Mouse (Mus musculus): ENCODE measurements around the gene Gm3336. TPM values are rescaled to one million over a fixed set of nuclear protein-coding genes. Genes with fewer than 3 reads are reported as not detected.

Gm3336 gene
- polyA plus RNA-seq, 2 experiments, result 0.04 to 0.11 TPM

- WGBS (ENCODE audit: insufficient replicate concordance), result 48% methylated on average over 7 of the region's 7 CpGs
- H3K4me1 ChIP-seq (replicated peaks; ENCODE audit: control insufficient read depth in 2 of 2, insufficient read depth in 2 of 2, low read length in 1 of 2), result no peaks in the 10 kb centered on the region
- peak; percentile 70 for ATAC-seq (ENCODE audit: insufficient read depth)
- no peak within 1 kb of the TSS for H3K9ac ChIP-seq (replicated peaks)
- H3K27ac ChIP-seq, result peak within 1 kb of the TSS; percentile 5; the same call in 1 of the 2 replicates
- H3K36me3 ChIP-seq (replicated peaks; ENCODE audit: control insufficient read depth, insufficient read depth, low read depth), result no peaks in the 10 kb centered on the region
- TF ChIP-seq CTCF (IDR thresholded peaks at IDR 0.05; ENCODE audit: low read depth) (no peak), EP300 (IDR thresholded peaks at IDR 0.05; ENCODE audit: low read depth) (no peak)
- peak within 1 kb of the TSS; percentile 22; the same call in 1 of the 2 replicates for H3K4me2 ChIP-seq (ENCODE audit: low read depth)
- H3K27me3 ChIP-seq (ENCODE audit: control insufficient read depth, insufficient read depth, low read length), result peaks cover 16% of the 10 kb centered on the region
- H3K9me3 ChIP-seq (ENCODE audit: control insufficient read depth, low read length), result no peaks in the 10 kb centered on the region
- H3K4me3 ChIP-seq (ENCODE audit: insufficient read depth in 1 of 2, low read depth in 2 of 2, low read length in 2 of 2), result 0 out of 4 replicates have a peak within 1 kb of the TSS, but pooled peaks of 1 of the 2 experiments have one; percentile 12
- peak in 1 of 3 experiments; percentile 22 for DNase-seq (ENCODE audit: low read depth in 3 of 3, low spot score in 3 of 3)
Observed at GRCm38 (mm10) chr8:70723486-70724210, 5.3 kb downstream of the Gm3336 start, which contains the start of gene Pde4c. Gene Pde4c, plus strand, starts transcription at chr8:70723720.

GRCm38 (mm10) chr8:70724216-70724615 is 5.9 kb downstream of the Gm3336 start:
- H3K9ac ChIP-seq (replicated peaks), result no peak overlapping the region
- no peak overlapping the region for H3K4me3 ChIP-seq (ENCODE audit: insufficient read depth in 1 of 2, low read depth in 2 of 2, low read length in 2 of 2)
- 57% methylated on average over 12 of the region's 12 CpGs for WGBS (ENCODE audit: insufficient replicate concordance)
- peak overlapping the region; percentile 5; the same call in 1 of the 2 replicates for H3K27ac ChIP-seq
- H3K27me3 ChIP-seq (ENCODE audit: control insufficient read depth, insufficient read depth, low read length), result peaks cover 20% of the 10 kb centered on the region
- DNase-seq (ENCODE audit: low read depth in 3 of 3, low spot score in 3 of 3), result no peak
- H3K4me2 ChIP-seq (ENCODE audit: low read depth), result peak overlapping the region; percentile 16; the same call in 1 of the 2 replicates
- no peaks in the 10 kb centered on the region for H3K9me3 ChIP-seq (ENCODE audit: control insufficient read depth, low read length)
- no peak for ATAC-seq (ENCODE audit: insufficient read depth)
- no peaks in the 10 kb centered on the region for H3K4me1 ChIP-seq (replicated peaks; ENCODE audit: control insufficient read depth in 2 of 2, insufficient read depth in 2 of 2, low read length in 1 of 2)
- no peaks in the 10 kb centered on the region for H3K36me3 ChIP-seq (replicated peaks; ENCODE audit: control insufficient read depth, insufficient read depth, low read depth)
- TF ChIP-seq EP300 (IDR thresholded peaks at IDR 0.05; ENCODE audit: low read depth) (no peak), CTCF (IDR thresholded peaks at IDR 0.05; ENCODE audit: low read depth) (no peak)

- Histone ChIP-seq H3K27ac (no peak overlapping the region), H3K27me3 (ENCODE audit: control insufficient read depth, insufficient read depth, low read length) (peaks cover 32% of the 10 kb centered on the region), H3K9ac (replicated peaks) (no peak overlapping the region), H3K4me2 (ENCODE audit: low read depth) (no peak overlapping the region), H3K36me3 (replicated peaks; ENCODE audit: control insufficient read depth, insufficient read depth, low read depth) (no peaks in the 10 kb centered on the region), H3K4me3 (ENCODE audit: insufficient read depth in 1 of 2, low read depth in 2 of 2, low read length in 2 of 2) (no peak overlapping the region), H3K4me1 (replicated peaks; ENCODE audit: control insufficient read depth in 2 of 2, insufficient read depth in 2 of 2, low read length in 1 of 2) (0 out of 4 replicates have a peak, but pooled peaks cover 0 to 2% of the 10 kb centered on the region in 2 experiments), H3K9me3 (ENCODE audit: control insufficient read depth, low read length) (no peaks in the 10 kb centered on the region)
- DNase-seq (ENCODE audit: low read depth in 3 of 3, low spot score in 3 of 3) (no peak), ATAC-seq (ENCODE audit: insufficient read depth) (no peak)
- no peak for TF ChIP-seq CTCF (IDR thresholded peaks at IDR 0.05; ENCODE audit: low read depth)
- no peak for TF ChIP-seq EP300 (IDR thresholded peaks at IDR 0.05; ENCODE audit: low read depth)
- WGBS (ENCODE audit: insufficient replicate concordance), result 23% methylated on average over 14 of the region's 14 CpGs
Observed at GRCm38 (mm10) chr8:70725792-70726447, 7.6 kb downstream of the Gm3336 start.

- Histone ChIP-seq H3K4me1 (replicated peaks; ENCODE audit: control insufficient read depth in 2 of 2, insufficient read depth in 2 of 2, low read length in 1 of 2) (0 out of 4 replicates have a peak, but pooled peaks cover 0 to 2% of the 10 kb centered on the region in 2 experiments), H3K27ac (no peak overlapping the region), H3K9ac (replicated peaks) (no peak overlapping the region), H3K9me3 (ENCODE audit: control insufficient read depth, low read length) (no peaks in the 10 kb centered on the region), H3K27me3 (ENCODE audit: control insufficient read depth, insufficient read depth, low read length) (peaks cover 32% of the 10 kb centered on the region), H3K4me3 (ENCODE audit: insufficient read depth in 1 of 2, low read depth in 2 of 2, low read length in 2 of 2) (no peak overlapping the region), H3K36me3 (replicated peaks; ENCODE audit: control insufficient read depth, insufficient read depth, low read depth) (no peaks in the 10 kb centered on the region), H3K4me2 (ENCODE audit: low read depth) (no peak overlapping the region)
- DNase-seq (ENCODE audit: low read depth in 3 of 3, low spot score in 3 of 3) (no peak), ATAC-seq (ENCODE audit: insufficient read depth) (no peak)
- no peak for TF ChIP-seq CTCF (IDR thresholded peaks at IDR 0.05; ENCODE audit: low read depth)
- TF ChIP-seq EP300 (IDR thresholded peaks at IDR 0.05; ENCODE audit: low read depth), result no peak
- 37% methylated on average over 11 of the region's 11 CpGs for WGBS (ENCODE audit: insufficient replicate concordance)
Observed at GRCm38 (mm10) chr8:70726721-70727120, 8.4 kb downstream of the Gm3336 start.
